Mouse (Mus musculus) midbrain, embryonic 13.5 days (tissue): Measurements from ENCODE around the gene Gm10799. TPM values are rescaled to one million over a fixed set of nuclear protein-coding genes. Genes with fewer than 3 reads are reported as not detected.
A peak's percentile ranks its signal among the peaks of the same experiment; 100 is the strongest.

Experiments
- ATAC-seq: fragments of 200-750 bp; cut with Nextera tagmentation; 2 replicates; pipeline ENCODE4 v1.8.0; 2017; ENCODE audit warnings: mild to moderate bottlenecking, moderate TSS enrichment, moderate library complexity
- H3K27ac ChIP-seq: fragments of 300-500 bp; sonication (generic); 2 replicates; pipeline ENCODE4 v1.5.1; 2015; ENCODE audit warnings: inconsistent platforms, mild to moderate bottlenecking, moderate library complexity
- H3K27me3 ChIP-seq: fragments of 300-500 bp; sonication (generic); 2 replicates; pipeline ENCODE4 v1.6.1; 2015; ENCODE audit warnings: mild to moderate bottlenecking, inconsistent platforms
- H3K36me3 ChIP-seq: fragments of 300-500 bp; sonication (generic); 2 replicates; pipeline ENCODE4 v1.6.1; 2015; ENCODE audit warnings: mild to moderate bottlenecking, inconsistent platforms
- H3K4me1 ChIP-seq: fragments of 300-500 bp; sonication (generic); replicated peaks from 2 replicates; pipeline ENCODE4 v1.6.1; 2015; ENCODE audit warnings: inconsistent platforms
- H3K4me2 ChIP-seq: fragments of 300-500 bp; sonication (generic); replicated peaks from 2 replicates; pipeline ENCODE4 v1.6.1; 2015; ENCODE audit warnings: moderate library complexity, mild to moderate bottlenecking, inconsistent platforms
- H3K4me3 ChIP-seq: fragments of 300-500 bp; sonication (generic); replicated peaks from 2 replicates; pipeline ENCODE4 v1.5.1; 2015; ENCODE audit warnings: mild to moderate bottlenecking, inconsistent platforms
- H3K9ac ChIP-seq: fragments of 300-500 bp; sonication (generic); replicated peaks from 2 replicates; pipeline ENCODE4 v1.6.1; 2015; ENCODE audit warnings: mild to moderate bottlenecking, inconsistent platforms
- H3K9me3 ChIP-seq: fragments of 300-500 bp; sonication (generic); 2 replicates; pipeline ENCODE4 v1.6.1; 2016; ENCODE audit warnings: mild to moderate bottlenecking, inconsistent platforms
- WGBS: fragments of 180-500 bp; shearing (Covaris S2); methylation state at CpG from one replicate; pipeline ENCODE4 v1.1.7; 2015; 5-methylcytosine and 5-hydroxymethylcytosine counted together
- polyA plus RNA-seq: library from polyadenylated mRNA; unstranded; fragments of >200 nt; fragmentation: Nextera tagmentation; extraction: Ambion mirVana; gene quantifications from 2 replicates; pipeline ENCODE4 v1.2.1, GENCODE M21; 2015

Gene Gm10799
- polyA plus RNA-seq, 1 experiment from 2014 or later, result not detected

- 33% methylated on average over 3 of the region's 3 CpGs for WGBS
- Histone ChIP-seq H3K4me2 (no peak overlapping the region), H3K9ac (no peak overlapping the region), H3K9me3 (no peaks in the 10 kb centered on the region), H3K4me1 (peaks cover 6% of the 10 kb centered on the region), H3K4me3 (no peak overlapping the region), H3K27ac (no peak overlapping the region), H3K36me3 (peaks cover 40% of the 10 kb centered on the region), H3K27me3 (no peaks in the 10 kb centered on the region)
- ATAC-seq, result peak; percentile 53; the same call in 1 of the 2 replicates
Observed at GRCm38 (mm10) chr2:104034832-104035472, 33.4 kb downstream of the Gm10799 start.

GRCm38 (mm10) chr2:104032056-104032455 is 36.3 kb downstream of the Gm10799 start:
- no peak for ATAC-seq
- 88% methylated on average over 3 of the region's 3 CpGs for WGBS
- Histone ChIP-seq H3K27ac (no peak overlapping the region), H3K4me1 (peaks cover 26% of the 10 kb centered on the region), H3K27me3 (no peaks in the 10 kb centered on the region), H3K36me3 (peaks cover 32% of the 10 kb centered on the region), H3K9me3 (no peaks in the 10 kb centered on the region), H3K4me2 (no peak overlapping the region), H3K4me3 (no peak overlapping the region), H3K9ac (no peak overlapping the region)

DNA sequence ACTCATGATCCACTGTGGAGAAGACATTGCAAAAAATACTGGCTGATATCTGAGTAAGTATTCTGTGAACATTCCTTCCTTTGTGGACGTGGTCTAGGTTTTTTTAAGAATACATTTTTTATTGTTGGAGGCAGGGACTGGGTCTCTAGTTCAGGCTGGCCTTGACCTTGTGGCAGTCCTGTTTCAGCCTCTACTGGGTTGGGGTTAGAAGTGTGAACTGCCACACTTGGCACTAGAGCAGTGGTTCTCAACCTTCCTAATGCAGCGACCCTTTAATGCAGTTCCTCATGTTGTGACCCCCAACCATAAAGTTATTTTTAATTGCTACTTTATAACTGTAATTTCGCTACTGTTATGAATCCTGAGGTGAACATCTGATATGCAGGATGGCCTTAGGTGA is 38.0 kb downstream of the Gm10799 start:
- no peak for ATAC-seq
- Histone ChIP-seq H3K4me3 (no peak overlapping the region), H3K27me3 (no peaks in the 10 kb centered on the region), H3K9ac (no peak overlapping the region), H3K9me3 (no peaks in the 10 kb centered on the region), H3K4me2 (no peak overlapping the region), H3K36me3 (peaks cover 18% of the 10 kb centered on the region), H3K27ac (no peak overlapping the region), H3K4me1 (peaks cover 26% of the 10 kb centered on the region)
- WGBS, result 87% methylated on average over 3 of the region's 3 CpGs

GRCm38 (mm10) chr2:104029074-104029473 is 39.3 kb downstream of the Gm10799 start:
- Histone ChIP-seq H3K9me3 (no peaks in the 10 kb centered on the region), H3K9ac (peak overlapping the region; percentile 87; the same call in 1 of the 2 replicates), H3K27ac (no peak overlapping the region), H3K4me2 (peak overlapping the region; percentile 74), H3K4me3 (peak overlapping the region; percentile 84), H3K36me3 (peaks cover 11% of the 10 kb centered on the region), H3K4me1 (peaks cover 26% of the 10 kb centered on the region), H3K27me3 (no peaks in the 10 kb centered on the region)
- ATAC-seq, result no peak
- WGBS, result 83% methylated on average over 2 of the region's 2 CpGs

DNA sequence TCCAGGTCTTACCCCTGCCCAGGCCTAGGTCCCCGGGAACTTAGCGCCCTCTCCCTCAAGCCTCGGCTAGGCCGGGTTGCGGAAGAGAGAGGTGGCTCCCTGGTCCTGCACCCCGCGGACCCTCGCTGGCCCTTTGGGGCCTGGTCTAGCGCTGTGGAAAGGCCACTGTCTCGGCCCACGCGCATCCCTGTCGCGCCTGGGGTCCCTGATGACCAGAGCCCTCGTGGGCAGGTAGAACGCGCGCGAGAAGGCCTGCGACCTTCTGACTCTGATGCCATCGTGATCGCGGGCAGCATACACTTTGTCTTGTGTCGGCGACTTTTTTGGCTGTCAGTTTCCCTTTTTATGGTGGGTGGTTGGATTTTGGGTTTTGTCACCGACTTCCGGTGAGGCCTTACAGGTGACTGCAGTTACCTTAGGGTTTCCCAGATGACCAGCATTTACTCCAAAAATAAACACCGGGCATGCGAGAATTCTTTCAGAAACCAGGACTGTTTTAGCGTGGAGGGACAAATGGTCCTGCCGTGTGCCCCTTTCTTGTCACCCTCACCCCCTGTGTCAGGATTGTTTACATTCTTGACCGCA is 40.1 kb downstream of the Gm10799 start, which contains the start of gene 4931422A03Rik:
Gene 4931422A03Rik, minus strand, starts transcription at position 223 of the 585 bp plus-strand sequence.
- peak; percentile 9; the same call in 1 of the 2 replicates for ATAC-seq
- Histone ChIP-seq H3K4me3 (peak within 1 kb of the TSS; percentile 84), H3K27me3 (no peaks in the 10 kb centered on the region), H3K4me1 (peaks cover 26% of the 10 kb centered on the region), H3K27ac (peak within 1 kb of the TSS; percentile 56), H3K9ac (peak within 1 kb of the TSS; percentile 87), H3K36me3 (peaks cover 7% of the 10 kb centered on the region; the same call in 1 of the 2 replicates), H3K9me3 (no peaks in the 10 kb centered on the region), H3K4me2 (peak within 1 kb of the TSS; percentile 74)
- 1% methylated on average over 32 of the region's 32 CpGs for WGBS

- peak; percentile 98 for ATAC-seq
- H3K27me3 ChIP-seq, result no peaks in the 10 kb centered on the region
- WGBS, result under 1% methylated on average over 42 of the region's 44 CpGs
- peak within 1 kb of the TSS; percentile 87 for H3K9ac ChIP-seq
- H3K4me3 ChIP-seq, result peak within 1 kb of the TSS; percentile 84
- peak within 1 kb of the TSS; percentile 74 for H3K4me2 ChIP-seq
- H3K36me3 ChIP-seq, result peaks cover 7% of the 10 kb centered on the region; the same call in 1 of the 2 replicates
- H3K9me3 ChIP-seq, result no peaks in the 10 kb centered on the region
- peak within 1 kb of the TSS; percentile 56 for H3K27ac ChIP-seq
- H3K4me1 ChIP-seq, result peaks cover 26% of the 10 kb centered on the region
Observed at GRCm38 (mm10) chr2:104027458-104028138, 40.8 kb downstream of the Gm10799 start, which contains the start of gene Fbxo3. Fbxo3 (plus strand) TSS chr2:104027721.

GRCm38 (mm10) chr2:104024656-104025055 is 43.7 kb downstream of the Gm10799 start:
- H3K27ac ChIP-seq, result no peak overlapping the region
- no peak overlapping the region for H3K9ac ChIP-seq
- no peaks in the 10 kb centered on the region for H3K27me3 ChIP-seq
- no peak overlapping the region for H3K4me3 ChIP-seq
- peaks cover 17% of the 10 kb centered on the region for H3K4me1 ChIP-seq
- no peak overlapping the region for H3K4me2 ChIP-seq
- no peaks in the 10 kb centered on the region for H3K9me3 ChIP-seq
- WGBS, result 90% methylated on average over 4 of the region's 4 CpGs
- no peak for ATAC-seq
- H3K36me3 ChIP-seq, result no peaks in the 10 kb centered on the region

DNA sequence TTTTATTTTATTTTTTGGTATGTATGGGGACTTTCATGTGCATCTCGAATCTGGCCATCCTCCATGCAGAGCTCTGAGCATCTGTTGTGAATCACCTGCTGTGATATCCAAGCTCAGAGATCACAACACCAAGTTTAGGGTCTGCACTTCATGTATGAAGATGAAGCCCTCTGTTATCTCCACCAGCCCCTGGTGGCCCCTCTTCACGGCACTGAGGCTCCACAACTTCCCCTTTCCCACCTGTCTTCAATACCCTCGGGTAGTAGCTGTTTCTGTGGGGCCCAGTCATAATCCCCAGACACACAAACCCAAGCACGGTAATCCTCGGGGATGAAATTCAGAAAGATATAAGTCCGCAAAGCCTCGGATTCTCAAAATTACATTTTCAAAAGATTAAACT is 45.3 kb downstream of the Gm10799 start:
- no peak overlapping the region for H3K9ac ChIP-seq
- H3K27me3 ChIP-seq, result no peaks in the 10 kb centered on the region
- ATAC-seq, result no peak
- H3K27ac ChIP-seq, result no peak overlapping the region
- 83% methylated on average over 7 of the region's 7 CpGs for WGBS
- H3K4me3 ChIP-seq, result no peak overlapping the region
- 0 out of 2 replicates have a peak, but pooled peaks cover 3% of the 10 kb centered on the region for H3K4me1 ChIP-seq
- H3K36me3 ChIP-seq, result no peaks in the 10 kb centered on the region
- no peak overlapping the region for H3K4me2 ChIP-seq
- H3K9me3 ChIP-seq, result no peaks in the 10 kb centered on the region

Other genes with a start within 250 kb of the Gm10799 start
- gene Lmo2, start 110.6 kb downstream of the Gm10799 start, polyA plus RNA-seq, result 25.8 and 28.7 TPM in 2 replicates
- gene Fbxo3, start 40.8 kb downstream of the Gm10799 start, polyA plus RNA-seq, result 64.3 and 72.0 TPM in 2 replicates
- 1.8 and 2.5 TPM in 2 replicates for gene 4931422A03Rik, start 40.2 kb downstream of the Gm10799 start, polyA plus RNA-seq
- not detected in 2 replicates for gene Gm10912, start 2.7 kb downstream of the Gm10799 start, polyA plus RNA-seq
- gene Cd59b, start 1.3 kb upstream of the Gm10799 start, polyA plus RNA-seq, result 1.1 and 2.6 TPM in 2 replicates
- 13.5 and 13.7 TPM in 2 replicates for gene Cd59a, start 27.3 kb upstream of the Gm10799 start, polyA plus RNA-seq
- not detected in 2 replicates for gene A930018P22Rik, start 54.2 kb upstream of the Gm10799 start, polyA plus RNA-seq